In the genomic region with DNA sequence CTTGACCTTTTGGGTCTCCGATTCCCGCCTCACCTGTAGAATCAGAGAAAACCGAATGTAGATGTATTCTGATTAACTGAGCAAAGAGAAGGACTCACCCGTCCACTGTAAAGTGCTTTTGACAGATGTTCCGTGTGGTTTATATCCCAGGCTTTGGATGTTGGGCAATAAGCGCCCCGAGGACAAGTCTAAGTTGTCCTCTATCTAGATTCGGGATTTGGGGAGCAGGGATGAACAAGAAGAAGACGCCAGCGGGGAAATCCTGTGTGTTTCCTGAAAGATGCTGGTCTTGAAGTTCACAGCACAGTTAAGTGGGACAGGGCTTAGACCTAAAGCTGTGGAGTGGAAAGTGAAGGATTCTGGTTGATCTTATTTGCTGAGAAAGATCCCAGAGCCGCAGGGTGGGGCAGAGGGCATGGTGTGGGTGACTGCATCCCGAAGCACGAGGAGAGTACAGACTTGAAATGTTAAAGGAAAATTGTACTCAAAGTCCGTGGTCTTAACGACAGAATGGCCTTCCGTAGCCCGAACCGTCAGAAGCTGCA, we compare ENCODE assay signal across 9 mouse cellular contexts. TPM values are rescaled to one million over a fixed set of nuclear protein-coding genes. Genes with fewer than 3 reads are reported as not detected.
A peak's percentile ranks its signal among the peaks of the same experiment; 100 is the strongest.
DNase-seq lines count a peak whose midpoint lies in the region; ATAC-seq and TF ChIP-seq lines count a peak whose summit lies in the region.
"Had no signal": no experiment of that assay in that cellular context is flagged by ENCODE, and none has a peak within 500 bp of the region (broad histone marks: within the 10 kb centered on the region; RNA-seq: fewer than 3 reads in every experiment).

No protein-coding gene starts in this region.

- H3K27me3 ChIP-seq in cerebellum, adult 2 months (ENCODE audit: control insufficient read depth, insufficient read depth, low read length) = no peaks in the 10 kb centered on the region
- peaks cover 4% of the 10 kb centered on the region; the same call in 1 of the 2 replicates for H3K27me3 ChIP-seq in lung, embryonic 16.5 days (ENCODE audit: control insufficient read depth, insufficient read depth, low read depth, low read length)
- H3K27me3 ChIP-seq in limb, embryonic 13.5 days = peaks cover 44% of the 10 kb centered on the region
- peaks cover 39% of the 10 kb centered on the region; the same call in 1 of the 2 replicates for H3K27me3 ChIP-seq in stomach, embryonic 15.5 days (replicated peaks)

- WGBS in cerebellum, adult 2 months = 6% methylated on average over 18 of the region's 18 CpGs
- 4% methylated on average over 18 of the region's 18 CpGs for WGBS in lung, embryonic 16.5 days
- WGBS in limb, embryonic 13.5 days = 3% methylated on average over 18 of the region's 18 CpGs
- WGBS in stomach, embryonic 15.5 days = 5% methylated on average over 18 of the region's 18 CpGs

- H3K4me1 ChIP-seq in cerebellum, adult 2 months (ENCODE audit: control insufficient read depth, insufficient read depth, low read length) = no peaks in the 10 kb centered on the region
- H3K4me1 ChIP-seq in lung, embryonic 16.5 days (replicated peaks; ENCODE audit: control insufficient read depth, insufficient read depth, low read length) = peaks cover 23% of the 10 kb centered on the region
- H3K4me1 ChIP-seq in limb, embryonic 13.5 days = peaks cover 36% of the 10 kb centered on the region
- peaks cover 23% of the 10 kb centered on the region for H3K4me1 ChIP-seq in stomach, embryonic 15.5 days

- H3K4me2 ChIP-seq in lung, embryonic 16.5 days (ENCODE audit: low read depth, low read length) = peak overlapping the region; percentile 76
- peak overlapping the region; percentile 93 for H3K4me2 ChIP-seq in limb, embryonic 13.5 days (replicated peaks)
- H3K4me2 ChIP-seq in stomach, embryonic 15.5 days = peak overlapping the region; percentile 98

- DNase-seq in cerebellum, adult 2 months = peak; percentile 41 to 51
- DNase-seq in cerebellum, postnatal 4 days (ENCODE audit: low spot score in 2 of 2) = no peak
- DNase-seq in lung, postnatal 25 days (ENCODE audit: low spot score) = no peak
- DNase-seq in spleen, adult 12 weeks (ENCODE audit: low spot score) = no peak

- peak overlapping the region; percentile 74 for H3K9ac ChIP-seq in lung, embryonic 16.5 days (ENCODE audit: low read length)
- peak overlapping the region; percentile 84; the same call in 1 of the 2 replicates for H3K9ac ChIP-seq in limb, embryonic 13.5 days
- H3K9ac ChIP-seq in stomach, embryonic 15.5 days = no peak overlapping the region

- no peak for TF ChIP-seq CTCF in cerebellum, adult 2 months (IDR thresholded peaks at IDR 0.05; ENCODE audit: borderline replicate concordance, insufficient read depth, low read depth, low read length)

- peak overlapping the region; percentile 89 for H3K27ac ChIP-seq in cerebellum, adult 2 months (ENCODE audit: insufficient read depth, low read length)
- no peak overlapping the region for H3K27ac ChIP-seq in lung, embryonic 16.5 days (ENCODE audit: low read length)
- H3K27ac ChIP-seq in limb, embryonic 13.5 days = no peak overlapping the region
- H3K27ac ChIP-seq in stomach, embryonic 15.5 days = no peak overlapping the region

- ATAC-seq in lung, embryonic 16.5 days (ENCODE audit: low read depth) = no peak
- ATAC-seq in limb, embryonic 13.5 days (ENCODE audit: low FRiP score, low read depth) = no peak
- ATAC-seq in stomach, embryonic 15.5 days (ENCODE audit: insufficient read depth, low FRiP score, low read depth) = no peak
- no peak for ATAC-seq in erythroid progenitor cell, adult 5-6 weeks (replicated peaks; ENCODE audit: low FRiP score, poor library complexity, severe bottlenecking)

- no peaks in the 10 kb centered on the region for H3K36me3 ChIP-seq in lung, embryonic 16.5 days (ENCODE audit: control insufficient read depth, insufficient read depth, low read length)
- no peaks in the 10 kb centered on the region for H3K36me3 ChIP-seq in limb, embryonic 13.5 days
- H3K36me3 ChIP-seq in stomach, embryonic 15.5 days = no peaks in the 10 kb centered on the region

- peak overlapping the region; percentile 92 for H3K4me3 ChIP-seq in cerebellum, adult 2 months (replicated peaks; ENCODE audit: insufficient read depth, low read depth, low read length)
- H3K4me3 ChIP-seq in lung, embryonic 16.5 days (ENCODE audit: low read length) = peak overlapping the region; percentile 58
- H3K4me3 ChIP-seq in limb, embryonic 13.5 days = peak overlapping the region; percentile 82
- H3K4me3 ChIP-seq in stomach, embryonic 15.5 days (replicated peaks) = peak overlapping the region; percentile 71

- H3K9me3 ChIP-seq in lung, embryonic 16.5 days (ENCODE audit: control insufficient read depth, low read length) = no peaks in the 10 kb centered on the region
- H3K9me3 ChIP-seq in limb, embryonic 13.5 days = no peaks in the 10 kb centered on the region
- H3K9me3 ChIP-seq in stomach, embryonic 15.5 days = no peaks in the 10 kb centered on the region

- no peak for TF ChIP-seq POLR2A in cerebellum, adult 2 months (IDR thresholded peaks at IDR 0.05; ENCODE audit: borderline replicate concordance, insufficient read depth, low read length)

RNA-seq across cellular contexts. Expression of a gene that starts 1.0 kb away (rescaled TPM):
- polyA plus RNA-seq in cerebellum, adult 2 months (2012; rRNA removed) = 106 and 115 TPM in 2 replicates
- polyA plus RNA-seq in lung, embryonic 16.5 days (2015; fragmentation: Nextera tagmentation; extraction: Ambion mirVana) = 8.9 and 9.5 TPM in 2 replicates
- polyA plus RNA-seq in limb, embryonic 13.5 days (2015; fragmentation: Nextera tagmentation; extraction: Ambion mirVana) = 4.5 and 5.6 TPM in 2 replicates
- polyA plus RNA-seq in stomach, embryonic 15.5 days (2015; fragmentation: Nextera tagmentation; extraction: Ambion mirVana) = 6.1 and 7.2 TPM in 2 replicates
- total RNA-seq in erythroid progenitor cell, adult 5-6 weeks (2015; ENCODE audit: low replicate concordance) = not detected in 2 replicates
- not detected in 2 replicates for total RNA-seq in erythroid progenitor cell, adult 5-6 weeks (2017; ENCODE audit: low replicate concordance)
- total RNA-seq: common myeloid progenitor, adult 5-6 weeks had no signal

Comparison
In these comparisons a context has a peak if more than half of its experiments do, and no peak if none do; other contexts are left out.
1. DNase-seq: peak in cerebellum, adult 2 months (2 of 2); none in cerebellum, postnatal 4 days (0 of 2), lung, postnatal 25 days (single experiment) and spleen, adult 12 weeks (single experiment).
2. RNA of a gene that starts 1.0 kb away (polyA plus RNA-seq): 106 to 115 TPM in cerebellum, adult 2 months; 8.9 to 9.5 TPM in lung, embryonic 16.5 days, 6.1 to 7.2 TPM in stomach, embryonic 15.5 days and 4.5 to 5.6 TPM in limb, embryonic 13.5 days; every median in the first group is over 10 times any median in the second.
3. Peak in every context shown above with its lines, with median percentiles within 50 percentile points of each other: H3K4me3 ChIP-seq and H3K4me2 ChIP-seq.